Mouse (Mus musculus): ENCODE measurements at regions not wholly inside any gene's neighbourhood (a gene's known extent, or its start where the extent isn't known, plus 50 kb on each side); places are given as distances from the start of the nearest gene placed in this dataset.

DNA sequence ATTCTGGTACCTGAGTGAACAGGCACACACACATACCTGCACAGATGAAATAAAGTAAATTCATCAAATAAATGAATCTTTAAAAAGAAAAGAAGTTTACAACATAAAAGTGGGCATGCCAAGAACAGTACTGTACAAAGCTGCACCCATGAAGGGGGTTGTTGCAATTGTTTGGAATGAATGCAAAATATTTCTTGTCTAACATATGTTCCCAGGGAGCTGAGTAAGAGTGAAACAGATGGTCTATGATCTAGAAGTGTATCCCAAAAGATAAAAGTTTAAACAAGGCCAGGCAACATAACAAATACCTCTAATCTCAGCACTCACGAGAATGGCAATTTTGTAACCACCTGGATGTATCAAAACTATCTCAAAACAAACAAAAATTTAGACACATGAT is 1685.5 kb upstream of the Dsel start:
- H3K4me3 ChIP-seq (replicated peaks; ENCODE audit: low read depth, low read length) = no peak overlapping the region
- no peak for ATAC-seq (replicated peaks; ENCODE audit: low FRiP score, low read depth)

DNA sequence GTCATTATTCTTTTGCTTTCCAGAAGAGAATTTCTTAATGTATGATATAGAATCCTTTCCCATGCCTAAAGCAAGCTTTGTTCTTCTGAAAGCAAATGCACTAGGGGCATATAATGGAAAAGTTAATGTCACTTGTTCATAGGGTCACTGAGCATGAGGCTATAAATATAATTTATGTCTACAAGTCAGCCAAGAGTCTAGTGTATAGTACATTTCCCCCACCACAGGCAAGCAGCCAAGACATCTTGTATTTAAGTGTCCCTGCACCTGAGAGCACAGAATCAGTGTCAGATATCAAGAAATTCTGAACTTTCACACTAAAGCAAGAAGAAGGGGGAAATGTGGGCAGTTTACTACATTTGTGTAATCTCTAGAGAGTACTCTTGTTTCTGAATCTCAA is 1675.3 kb upstream of the Dsel start:
- no peak for TF ChIP-seq CTCF (IDR thresholded peaks at IDR 0.05; ENCODE audit: low read depth)
- Histone ChIP-seq H3K36me3 (ENCODE audit: insufficient read depth, low read length) (no peaks in the 10 kb centered on the region), H3K4me2 (ENCODE audit: low read length) (no peak overlapping the region), H3K9me3 (replicated peaks; ENCODE audit: low read length) (no peaks in the 10 kb centered on the region), H3K4me1 (replicated peaks; ENCODE audit: insufficient read depth, low read length) (no peaks in the 10 kb centered on the region), H3K27me3 (ENCODE audit: insufficient read depth, low read length) (no peaks in the 10 kb centered on the region), H3K9ac (ENCODE audit: low read depth, low read length) (no peak overlapping the region), H3K27ac (no peak overlapping the region), H3K4me3 (replicated peaks; ENCODE audit: low read depth, low read length) (no peak overlapping the region)
- DNase-seq (ENCODE audit: low spot score) (peak; percentile 73), ATAC-seq (replicated peaks; ENCODE audit: low FRiP score, low read depth) (peak; percentile 73; the same call in 1 of the 2 replicates)

More for the DNA sequence above, 1685.5 kb upstream of the Dsel start:
- Histone ChIP-seq H3K9ac (ENCODE audit: low read depth, low read length) (no peak overlapping the region), H3K27me3 (ENCODE audit: insufficient read depth, low read length) (no peaks in the 10 kb centered on the region), H3K27ac (no peak overlapping the region), H3K4me1 (replicated peaks; ENCODE audit: insufficient read depth, low read length) (no peaks in the 10 kb centered on the region), H3K4me2 (ENCODE audit: low read length) (no peak overlapping the region), H3K9me3 (replicated peaks; ENCODE audit: low read length) (no peaks in the 10 kb centered on the region), H3K36me3 (ENCODE audit: insufficient read depth, low read length) (no peaks in the 10 kb centered on the region)
- TF ChIP-seq CTCF (IDR thresholded peaks at IDR 0.05; ENCODE audit: low read depth) = no peak
- DNase-seq (ENCODE audit: low spot score) = no peak
- whole genome bisulfite sequencing = 72% methylated on average over 1 of the region's 1 CpGs

DNA sequence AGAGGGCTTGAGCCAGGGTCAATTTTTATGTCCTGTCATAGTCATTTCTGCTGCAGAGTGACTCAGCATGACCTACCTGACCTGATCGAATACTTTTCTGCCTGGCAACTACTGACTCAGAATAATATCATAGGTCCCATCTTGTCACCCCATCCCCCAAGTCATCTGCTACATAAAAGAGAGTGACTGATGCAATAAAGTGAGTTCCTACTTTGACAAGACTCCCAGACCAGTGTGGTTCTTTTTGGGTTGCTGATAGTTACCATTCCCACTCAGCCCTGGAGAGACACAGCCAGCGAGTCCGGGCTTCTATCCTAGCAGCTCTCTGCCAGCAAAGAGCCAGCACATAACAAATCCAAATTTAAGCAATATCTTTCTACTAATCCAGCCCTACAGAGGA is 1665.8 kb upstream of the Dsel start:
- no peak for TF ChIP-seq CTCF (IDR thresholded peaks at IDR 0.05; ENCODE audit: low read depth)
- 81% methylated on average over 3 of the region's 3 CpGs for WGBS
- Histone ChIP-seq H3K9ac (ENCODE audit: low read depth, low read length) (no peak overlapping the region), H3K4me1 (replicated peaks; ENCODE audit: insufficient read depth, low read length) (no peaks in the 10 kb centered on the region), H3K36me3 (ENCODE audit: insufficient read depth, low read length) (no peaks in the 10 kb centered on the region), H3K27ac (no peak overlapping the region), H3K4me2 (ENCODE audit: low read length) (no peak overlapping the region), H3K4me3 (replicated peaks; ENCODE audit: low read depth, low read length) (no peak overlapping the region), H3K9me3 (replicated peaks; ENCODE audit: low read length) (no peaks in the 10 kb centered on the region), H3K27me3 (ENCODE audit: insufficient read depth, low read length) (no peaks in the 10 kb centered on the region)
- ATAC-seq (replicated peaks; ENCODE audit: low FRiP score, low read depth) = no peak
- DNase-seq (ENCODE audit: low spot score) = no peak

DNA sequence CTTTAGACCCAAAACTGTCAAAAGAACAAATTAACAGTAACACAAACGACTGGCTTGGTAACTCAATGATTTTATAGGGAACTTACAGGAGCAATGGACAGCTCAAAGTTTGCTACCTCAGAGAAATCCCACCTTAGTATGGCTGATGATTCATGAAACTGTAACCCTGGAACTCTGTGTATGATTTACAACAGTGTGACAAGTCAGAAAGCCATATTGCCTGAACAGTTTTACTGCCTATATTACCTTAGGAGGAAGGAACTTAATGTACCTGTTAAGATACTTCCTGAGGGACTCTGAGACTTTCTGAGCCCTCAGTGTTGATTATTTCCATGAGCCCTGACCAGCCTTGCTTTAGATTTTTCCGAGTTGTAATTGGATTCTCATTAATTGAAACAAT is 1631.3 kb upstream of the Dsel start:
- Histone ChIP-seq H3K9ac (ENCODE audit: low read depth, low read length) (no peak overlapping the region), H3K36me3 (ENCODE audit: insufficient read depth, low read length) (no peaks in the 10 kb centered on the region), H3K4me1 (replicated peaks; ENCODE audit: insufficient read depth, low read length) (no peaks in the 10 kb centered on the region), H3K27me3 (ENCODE audit: insufficient read depth, low read length) (no peaks in the 10 kb centered on the region), H3K4me2 (ENCODE audit: low read length) (no peak overlapping the region), H3K4me3 (replicated peaks; ENCODE audit: low read depth, low read length) (no peak overlapping the region), H3K9me3 (replicated peaks; ENCODE audit: low read length) (no peaks in the 10 kb centered on the region), H3K27ac (no peak overlapping the region)
- WGBS = 42% methylated on average over 2 of the region's 2 CpGs
- DNase-seq (ENCODE audit: low spot score) (no peak), ATAC-seq (replicated peaks; ENCODE audit: low FRiP score, low read depth) (no peak)
- TF ChIP-seq CTCF (IDR thresholded peaks at IDR 0.05; ENCODE audit: low read depth) = no peak

DNA sequence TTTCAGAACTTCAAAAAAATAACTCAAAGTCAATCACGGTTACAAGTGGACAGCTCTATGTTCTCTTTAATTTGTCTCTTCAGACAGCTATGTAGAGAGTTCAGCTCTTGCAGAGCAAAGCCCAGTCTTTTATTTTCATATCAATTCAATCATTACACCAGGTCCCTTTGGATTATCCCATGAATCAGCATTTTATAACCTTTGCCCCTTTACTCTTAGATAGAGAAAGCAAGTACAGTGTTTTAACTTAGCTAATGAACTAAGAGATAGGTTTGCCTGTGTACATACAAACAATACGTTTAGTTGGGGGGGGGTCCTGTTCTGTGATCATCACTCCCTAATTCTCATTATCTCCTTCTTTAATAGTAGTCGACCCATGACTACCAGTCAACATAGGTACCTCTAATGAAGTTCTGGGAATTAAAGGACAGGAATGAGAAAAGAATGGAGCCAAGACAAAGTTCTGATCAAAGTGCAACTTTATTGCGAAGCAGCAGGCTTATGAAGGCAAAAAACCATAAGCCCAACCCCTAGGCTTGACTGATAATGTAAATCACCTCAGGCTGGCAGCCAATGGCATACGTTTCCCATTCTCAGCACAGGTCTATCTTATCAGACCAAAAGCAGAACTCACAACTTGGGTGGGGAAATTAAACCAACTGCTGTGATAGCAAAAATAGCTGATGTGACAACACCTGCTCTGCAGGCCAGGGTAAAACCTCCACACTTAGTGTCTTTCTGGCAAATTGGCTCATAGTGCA is 1625.7 kb upstream of the Dsel start:
- no peak for TF ChIP-seq CTCF (IDR thresholded peaks at IDR 0.05; ENCODE audit: low read depth)
- no peak for ATAC-seq (replicated peaks; ENCODE audit: low FRiP score, low read depth)
- no peak overlapping the region for H3K27ac ChIP-seq
- no peaks in the 10 kb centered on the region for H3K9me3 ChIP-seq (replicated peaks; ENCODE audit: low read length)
- DNase-seq (ENCODE audit: low spot score) = no peak
- H3K9ac ChIP-seq (ENCODE audit: low read depth, low read length) = no peak overlapping the region
- no peaks in the 10 kb centered on the region for H3K27me3 ChIP-seq (ENCODE audit: insufficient read depth, low read length)
- H3K4me2 ChIP-seq (ENCODE audit: low read length) = no peak overlapping the region
- H3K4me3 ChIP-seq (replicated peaks; ENCODE audit: low read depth, low read length) = no peak overlapping the region
- H3K36me3 ChIP-seq (ENCODE audit: insufficient read depth, low read length) = no peaks in the 10 kb centered on the region
- H3K4me1 ChIP-seq (replicated peaks; ENCODE audit: insufficient read depth, low read length) = no peaks in the 10 kb centered on the region
- 79% methylated on average over 5 of the region's 5 CpGs for WGBS

DNA sequence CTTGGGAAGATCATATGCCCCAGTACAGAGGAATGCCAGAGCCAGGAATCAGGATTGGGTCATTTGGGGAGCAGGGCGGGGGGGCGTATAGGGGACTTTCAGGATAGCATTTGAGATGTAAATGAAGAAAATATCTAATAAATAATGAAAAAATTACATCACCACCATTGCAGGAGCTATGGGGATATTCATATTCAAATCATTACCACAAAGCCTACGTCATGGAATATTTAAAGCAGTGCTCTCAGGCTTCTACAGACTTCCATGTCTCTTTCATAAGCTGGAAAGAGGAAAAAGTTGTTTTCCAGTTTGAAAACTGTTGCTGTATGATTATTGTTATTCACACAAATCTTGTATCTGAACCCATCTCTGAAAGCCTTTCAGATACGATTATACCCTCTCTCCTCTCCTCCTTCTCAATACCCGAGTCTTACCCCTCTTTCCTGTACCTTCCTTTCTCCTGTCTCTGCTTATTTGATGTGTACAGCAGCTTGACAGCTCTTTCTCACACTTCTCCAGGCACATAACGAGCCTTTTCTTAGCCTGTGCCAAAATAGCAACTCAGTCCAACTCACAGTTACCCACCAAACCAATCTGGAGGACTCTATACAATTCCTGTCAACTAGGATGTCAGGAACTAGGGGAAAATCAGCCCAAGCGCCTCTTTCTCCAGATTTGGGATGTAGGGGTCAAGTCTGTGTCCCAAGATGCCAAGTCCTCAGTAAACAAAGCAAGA is 1592.0 kb upstream of the Dsel start:
- no peak for DNase-seq (ENCODE audit: low spot score)
- H3K4me3 ChIP-seq (replicated peaks; ENCODE audit: low read depth, low read length) = no peak overlapping the region
- H3K36me3 ChIP-seq (ENCODE audit: insufficient read depth, low read length) = no peaks in the 10 kb centered on the region
- TF ChIP-seq CTCF (IDR thresholded peaks at IDR 0.05; ENCODE audit: low read depth) = no peak
- WGBS = 73% methylated on average over 7 of the region's 7 CpGs
- H3K9ac ChIP-seq (ENCODE audit: low read depth, low read length) = no peak overlapping the region
- H3K4me2 ChIP-seq (ENCODE audit: low read length) = no peak overlapping the region
- H3K27ac ChIP-seq = no peak overlapping the region
- no peaks in the 10 kb centered on the region for H3K27me3 ChIP-seq (ENCODE audit: insufficient read depth, low read length)
- ATAC-seq (replicated peaks; ENCODE audit: low FRiP score, low read depth) = no peak
- H3K4me1 ChIP-seq (replicated peaks; ENCODE audit: insufficient read depth, low read length) = no peaks in the 10 kb centered on the region
- H3K9me3 ChIP-seq (replicated peaks; ENCODE audit: low read length) = no peaks in the 10 kb centered on the region

Data from kidney, postnatal 0 days (tissue).